Mouse (Mus musculus) thymus, postnatal 14 days (tissue): ENCODE results near the gene Trpc4ap.
"Not testable (repeated sequence)": the region's sequence is repeated elsewhere in the genome, so short reads cannot be mapped to it uniquely, and the experiment has no call there.

Experiments
- DNase-seq: peaks from one replicate; pipeline ENCODE4 v3.0.0; 2021

Gene Trpc4ap

DNA sequence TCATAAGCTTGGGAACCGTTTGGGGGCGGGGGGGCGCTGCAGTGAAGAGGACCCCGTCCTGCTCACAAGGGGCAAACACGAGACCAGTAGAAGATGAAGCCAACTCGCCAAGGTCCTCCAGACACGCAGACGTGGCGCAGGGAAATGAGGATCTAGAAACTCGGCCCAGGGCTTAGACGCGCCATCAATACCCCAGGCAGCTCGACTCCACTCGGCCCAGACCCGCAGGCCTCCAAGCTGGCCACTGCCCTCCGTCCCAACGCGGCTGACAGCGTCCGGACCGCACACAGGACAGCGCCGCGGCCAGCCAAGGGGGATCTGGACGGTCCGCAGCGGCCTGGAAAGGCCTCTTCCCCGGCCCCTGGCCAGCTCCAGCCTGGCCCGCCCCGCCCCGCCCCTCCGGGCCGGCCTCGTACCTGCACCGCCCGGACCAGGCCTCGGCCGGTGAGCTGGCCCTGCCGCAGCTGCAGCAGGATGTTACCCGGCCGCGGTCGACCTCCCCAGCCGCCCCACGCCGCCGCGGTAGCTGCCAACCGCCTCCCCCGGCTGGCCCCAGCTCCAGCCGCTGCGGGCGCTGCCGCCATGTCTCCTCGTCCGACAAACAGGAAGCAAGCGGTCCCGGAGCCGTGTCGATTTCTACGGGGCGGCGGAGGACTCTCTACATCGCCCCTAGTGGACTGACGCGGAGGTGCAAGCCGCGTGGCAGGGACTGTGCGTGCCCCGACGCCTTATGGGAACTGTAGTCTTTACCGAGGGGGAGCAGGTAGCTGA lies at the start of gene Trpc4ap:
Trpc4ap (minus strand) TSS at position 662 of the 771 bp plus-strand sequence.
- DNase-seq, result peak; percentile 98

GRCm38 (mm10) chr2:155737803-155738202 lies 45.6 kb upstream of the Trpc4ap start:
- DNase-seq, result no peak

DNA sequence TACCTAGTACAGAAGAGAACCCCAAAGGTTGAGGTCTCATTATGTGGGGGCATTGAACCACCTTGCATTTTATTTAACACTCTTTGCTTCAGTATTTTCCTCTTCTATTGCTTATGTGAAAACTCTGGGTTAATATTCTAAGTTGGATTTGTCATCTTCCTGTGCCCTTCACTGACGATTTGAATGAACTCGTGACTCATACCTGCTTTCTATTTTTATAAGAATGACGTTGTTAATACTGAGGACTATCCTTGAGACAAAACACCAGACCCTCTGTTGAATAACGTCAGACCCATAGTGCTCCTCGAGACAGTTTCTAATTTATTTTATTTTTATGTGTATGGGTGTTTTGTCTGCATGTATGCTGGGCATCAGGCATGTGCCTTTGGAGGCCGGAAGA lies 44.8 kb upstream of the Trpc4ap start:
- no peak for DNase-seq

GRCm38 (mm10) chr2:155735766-155736165 lies 43.6 kb upstream of the Trpc4ap start, which contains the start of gene Gm17581:
Gm17581 (minus strand) TSS chr2:155735866.
- DNase-seq, result not testable (repeated sequence)

GRCm38 (mm10) chr2:155735080-155735479 lies 42.9 kb upstream of the Trpc4ap start:
- DNase-seq, result no peak

DNA sequence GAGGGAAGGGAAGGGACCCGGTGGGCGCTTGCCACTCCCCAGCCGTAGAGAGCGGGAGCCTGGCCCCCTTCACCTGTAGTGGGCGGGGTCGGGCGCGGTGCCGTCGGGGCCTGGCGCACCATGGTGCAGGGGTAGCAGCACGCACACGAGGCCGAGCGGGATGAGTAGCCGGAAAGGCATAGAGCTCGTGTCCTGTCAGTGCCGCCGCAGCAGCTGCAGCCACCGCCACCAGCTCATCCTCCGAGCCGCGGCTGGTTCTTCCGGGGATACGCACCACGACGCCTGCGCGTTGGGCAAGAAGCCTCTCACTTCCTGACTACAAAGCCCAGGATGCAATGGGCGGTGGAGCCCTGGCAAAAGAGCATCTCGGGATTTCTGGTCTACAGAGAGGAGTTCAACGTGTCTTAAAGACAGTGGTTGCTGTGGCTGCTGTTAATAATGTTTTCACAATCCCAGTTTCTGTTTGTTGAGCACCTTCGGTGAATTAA lies 37.0 kb upstream of the Trpc4ap start, which contains the start of gene Edem2:
Edem2 (minus strand) TSS at position 318 of the 488 bp plus-strand sequence.
- DNase-seq, result peak; percentile 95

- DNase-seq, result peak; percentile 23
Observed at GRCm38 (mm10) chr2:155728742-155729141, 36.6 kb upstream of the Trpc4ap start.

- DNase-seq, result no peak
Observed at GRCm38 (mm10) chr2:155727764-155728395, 35.7 kb upstream of the Trpc4ap start.

DNA sequence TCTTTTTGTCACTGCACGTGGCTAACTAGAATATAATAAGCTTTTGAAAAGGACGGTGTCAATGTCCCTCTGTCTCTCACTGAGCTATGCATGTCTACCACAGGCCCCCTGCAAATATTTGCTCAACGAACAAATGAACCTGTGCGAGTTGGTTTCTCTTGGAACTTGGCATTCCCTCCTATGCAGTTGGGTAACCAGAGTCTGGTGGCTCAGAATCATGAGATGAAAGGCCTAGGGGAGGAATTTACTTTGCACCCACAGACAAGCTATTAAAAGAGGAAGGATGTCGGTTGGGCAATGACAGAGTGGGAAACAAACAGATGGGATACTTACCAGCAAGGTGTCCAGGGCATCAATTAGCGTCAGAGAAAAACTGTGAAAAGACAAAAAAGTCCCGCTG lies 34.1 kb upstream of the Trpc4ap start:
- DNase-seq, result no peak

- DNase-seq, result no peak
Observed at GRCm38 (mm10) chr2:155724526-155724925, 32.3 kb upstream of the Trpc4ap start.

DNA sequence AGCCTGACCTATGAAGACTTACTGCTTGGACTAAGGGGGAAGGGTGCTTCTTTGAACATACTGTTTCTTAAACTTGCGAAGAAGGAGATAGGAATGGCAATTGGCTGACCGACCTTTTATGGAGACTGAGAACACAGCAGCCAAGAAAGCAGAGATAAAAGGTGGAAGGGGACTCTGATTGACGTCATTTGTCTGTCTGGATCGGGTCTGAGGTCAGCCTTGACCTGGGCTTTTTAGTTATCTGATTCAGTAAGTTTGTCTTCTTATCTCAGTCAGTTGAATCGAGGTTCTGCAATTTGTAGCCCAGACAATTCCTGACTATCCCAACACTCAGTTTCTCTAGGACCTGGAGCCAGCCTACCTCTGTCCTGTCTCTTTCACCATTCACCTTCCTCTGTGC lies 31.9 kb upstream of the Trpc4ap start:
- no peak for DNase-seq

- peak; percentile 17 for DNase-seq
Observed at GRCm38 (mm10) chr2:155720585-155720984, 28.4 kb upstream of the Trpc4ap start.

- no peak for DNase-seq
Observed at GRCm38 (mm10) chr2:155717082-155717990, 25.2 kb upstream of the Trpc4ap start.

- DNase-seq, result no peak
Observed at GRCm38 (mm10) chr2:155710557-155710956, 18.4 kb upstream of the Trpc4ap start.

- no peak for DNase-seq
Observed at GRCm38 (mm10) chr2:155707251-155707650, 15.1 kb upstream of the Trpc4ap start.

DNA sequence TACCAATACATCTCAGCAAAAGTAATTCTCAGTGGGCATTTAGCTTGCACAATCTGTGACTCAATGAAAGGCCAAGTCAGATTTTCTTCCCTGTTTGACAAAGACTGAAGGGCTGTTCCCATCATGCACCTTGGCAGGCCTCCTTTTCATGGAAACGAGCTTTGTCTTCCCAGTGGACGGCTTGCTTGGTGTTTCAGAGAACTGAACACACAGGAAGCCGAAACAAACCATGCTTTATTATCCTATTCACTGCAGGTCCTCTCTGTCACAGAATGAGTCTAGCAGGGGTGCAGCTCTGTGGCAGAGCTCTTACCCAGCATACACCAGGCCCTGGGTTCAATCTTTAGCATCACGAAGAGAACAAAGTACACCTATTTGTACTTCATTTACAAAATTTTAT lies 11.4 kb upstream of the Trpc4ap start:
- DNase-seq, result no peak

DNA sequence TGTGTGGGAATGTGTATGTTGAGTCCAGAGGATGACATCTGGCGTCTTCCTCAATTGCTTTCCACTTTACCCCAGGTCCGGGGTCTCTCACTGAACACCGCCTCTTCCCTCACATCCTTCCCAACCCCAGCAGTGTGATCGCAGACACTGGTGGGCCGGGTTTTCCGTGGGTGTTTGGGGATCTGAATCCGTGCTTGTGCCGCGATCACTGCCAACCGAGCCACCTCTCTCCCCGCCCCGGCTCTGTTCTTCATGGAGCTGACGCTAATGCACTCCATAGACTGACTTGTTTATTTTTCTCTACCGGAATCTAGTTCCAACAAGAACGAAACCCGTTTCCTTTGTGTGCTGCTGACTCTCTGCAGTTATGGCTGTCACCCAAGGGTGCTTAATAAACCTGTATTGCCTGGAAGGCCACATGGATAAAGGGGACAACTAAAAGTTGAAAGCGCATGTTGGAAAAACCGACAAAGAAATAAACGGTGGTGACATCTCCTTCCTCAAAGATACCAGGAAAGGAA lies 9.3 kb upstream of the Trpc4ap start:
- DNase-seq, result no peak

DNA sequence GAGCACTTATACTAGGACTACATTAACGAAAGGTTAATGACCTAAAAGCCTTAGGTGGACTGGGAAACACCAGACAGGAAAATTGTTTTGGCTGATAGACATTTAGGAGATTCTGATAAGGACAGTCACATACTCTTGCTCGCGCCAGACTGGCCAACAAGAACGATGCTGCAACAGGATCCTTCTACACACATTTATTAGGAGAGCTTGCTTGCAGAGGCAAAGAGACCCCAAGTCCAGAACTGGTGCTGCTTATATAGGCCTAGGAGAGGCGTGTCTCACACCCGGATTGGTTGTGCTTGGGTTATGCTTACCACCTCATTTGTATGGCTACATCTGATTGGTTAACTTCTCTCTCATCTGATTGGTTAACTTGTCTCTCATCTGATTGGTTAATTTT lies 6.3 kb upstream of the Trpc4ap start:
- not testable (repeated sequence) for DNase-seq

GRCm38 (mm10) chr2:155696851-155697250 lies 4.7 kb upstream of the Trpc4ap start:
- no peak for DNase-seq

GRCm38 (mm10) chr2:155696091-155696558 lies 3.9 kb upstream of the Trpc4ap start:
- peak; percentile 89 for DNase-seq

DNA sequence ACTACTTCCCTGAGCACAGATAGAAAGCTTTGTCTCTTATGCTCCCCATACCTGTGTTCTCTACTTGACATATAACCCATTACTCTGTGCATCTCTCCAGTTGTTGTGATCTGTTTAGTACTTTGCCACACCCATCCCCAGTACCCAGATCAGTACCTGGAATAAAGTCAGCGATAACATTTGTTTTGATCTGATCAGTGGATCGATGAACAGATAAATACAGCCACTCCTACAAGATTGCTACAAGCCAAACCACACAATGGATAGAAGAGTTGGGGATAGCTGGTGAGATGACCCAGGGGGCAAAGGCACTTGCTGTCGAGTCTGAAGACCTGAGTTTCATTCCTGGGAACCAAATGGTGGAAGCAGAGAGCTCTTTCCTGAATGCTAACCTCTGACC lies 3.1 kb upstream of the Trpc4ap start:
- DNase-seq, result no peak

GRCm38 (mm10) chr2:155694564-155694963 lies 2.4 kb upstream of the Trpc4ap start:
- DNase-seq, result no peak

GRCm38 (mm10) chr2:155693136-155693535 lies 952 bp upstream of the Trpc4ap start:
- no peak for DNase-seq
